13 mouse cellular contexts compared by ENCODE assay signal in genomic region chr4:85250786-85251185, GRCm38 (mm10). TPM values are rescaled to one million over a fixed set of nuclear protein-coding genes. Genes with fewer than 3 reads are reported as not detected.
DNase-seq lines count a peak whose midpoint lies in the region; ATAC-seq and TF ChIP-seq lines count a peak whose summit lies in the region.
"Had no signal": no experiment of that assay in that cellular context is flagged by ENCODE, and none has a peak within 500 bp of the region (broad histone marks: within the 10 kb centered on the region; RNA-seq: fewer than 3 reads in every experiment).

No protein-coding gene starts in this region.

- no peaks in the 10 kb centered on the region for H3K36me3 ChIP-seq in lung, embryonic 14.5 days (ENCODE audit: insufficient read depth)
- H3K36me3 ChIP-seq in forebrain, embryonic 13.5 days (ENCODE audit: poor library complexity, severe bottlenecking), result no peaks in the 10 kb centered on the region
- H3K36me3 ChIP-seq in neural tube, embryonic 13.5 days, result no peaks in the 10 kb centered on the region
- H3K36me3 ChIP-seq: embryonic facial prominence, embryonic 12.5 days; lung, embryonic 15.5 days; midbrain, embryonic 12.5 days had no signal

- no peak overlapping the region for H3K4me2 ChIP-seq in lung, embryonic 14.5 days
- H3K4me2 ChIP-seq in forebrain, embryonic 13.5 days, result no peak overlapping the region; the same call in 1 of the 2 replicates
- H3K4me2 ChIP-seq in neural tube, embryonic 13.5 days, result no peak overlapping the region
- H3K4me2 ChIP-seq: embryonic facial prominence, embryonic 12.5 days; lung, embryonic 15.5 days; midbrain, embryonic 12.5 days had no signal

- no peaks in the 10 kb centered on the region for H3K27me3 ChIP-seq in lung, embryonic 14.5 days (ENCODE audit: insufficient read depth, low read length)
- H3K27me3 ChIP-seq in forebrain, embryonic 13.5 days, result peaks cover 52% of the 10 kb centered on the region
- H3K27me3 ChIP-seq in neural tube, embryonic 13.5 days, result no peaks in the 10 kb centered on the region
- H3K27me3 ChIP-seq: embryonic facial prominence, embryonic 12.5 days; lung, embryonic 15.5 days had no signal

- no peak for TF ChIP-seq CTCF in lung, embryonic 14.5 days (IDR thresholded peaks at IDR 0.05; ENCODE audit: low read depth)

- 47% methylated on average over 2 of the region's 2 CpGs for WGBS in lung, embryonic 14.5 days
- 41% methylated on average over 2 of the region's 2 CpGs for WGBS in forebrain, embryonic 13.5 days
- WGBS in neural tube, embryonic 13.5 days, result 60% methylated on average over 2 of the region's 2 CpGs

- no peak for ATAC-seq in lung, embryonic 14.5 days (ENCODE audit: insufficient read depth)
- peak; percentile 48 for ATAC-seq in forebrain, embryonic 13.5 days
- ATAC-seq in neural tube, embryonic 13.5 days (ENCODE audit: low read depth), result peak; percentile 65

- no peak overlapping the region for H3K27ac ChIP-seq in lung, embryonic 14.5 days (ENCODE audit: low read depth)
- no peak overlapping the region for H3K27ac ChIP-seq in forebrain, embryonic 13.5 days
- 0 out of 2 replicates have a peak overlapping the region, but pooled peaks have one; percentile 6 for H3K27ac ChIP-seq in neural tube, embryonic 13.5 days (replicated peaks)
- H3K27ac ChIP-seq: embryonic facial prominence, embryonic 12.5 days; heart, adult 2 months; lung, embryonic 15.5 days; midbrain, embryonic 12.5 days had no signal

- peak; percentile 57 for DNase-seq in cerebellum, adult 11-12 months
- DNase-seq in cerebellum, adult 11 months, result no peak
- peak; percentile 27 for DNase-seq in lung, embryonic 14.5 days
- no peak for DNase-seq in lung, postnatal 10 days
- DNase-seq in lung, adult 18-20 months, result no peak
- no peak for DNase-seq in gastrocnemius, postnatal 10 days
- DNase-seq: thymus, adult 18-20 months had no signal

- H3K4me1 ChIP-seq in lung, embryonic 14.5 days (ENCODE audit: insufficient read depth), result 0 out of 2 replicates have a peak, but pooled peaks cover 6% of the 10 kb centered on the region
- H3K4me1 ChIP-seq in forebrain, embryonic 13.5 days, result peaks cover 21% of the 10 kb centered on the region
- peaks cover 30% of the 10 kb centered on the region for H3K4me1 ChIP-seq in neural tube, embryonic 13.5 days (replicated peaks)
- H3K4me1 ChIP-seq: embryonic facial prominence, embryonic 12.5 days had no signal

- no peaks in the 10 kb centered on the region for H3K9me3 ChIP-seq in lung, embryonic 14.5 days (ENCODE audit: low read depth, low read length)
- no peaks in the 10 kb centered on the region for H3K9me3 ChIP-seq in forebrain, embryonic 13.5 days (replicated peaks)
- H3K9me3 ChIP-seq in neural tube, embryonic 13.5 days, result no peaks in the 10 kb centered on the region
- H3K9me3 ChIP-seq: embryonic facial prominence, embryonic 12.5 days; lung, embryonic 15.5 days; midbrain, embryonic 12.5 days had no signal

- no peak overlapping the region for H3K9ac ChIP-seq in lung, embryonic 14.5 days
- no peak overlapping the region for H3K9ac ChIP-seq in forebrain, embryonic 13.5 days
- H3K9ac ChIP-seq in neural tube, embryonic 13.5 days, result no peak overlapping the region
- H3K9ac ChIP-seq: embryonic facial prominence, embryonic 12.5 days; lung, embryonic 15.5 days; midbrain, embryonic 12.5 days had no signal

- H3K4me3 ChIP-seq in lung, embryonic 14.5 days (ENCODE audit: low read depth, low read length), result no peak overlapping the region
- no peak overlapping the region for H3K4me3 ChIP-seq in forebrain, embryonic 13.5 days
- H3K4me3 ChIP-seq in neural tube, embryonic 13.5 days, result no peak overlapping the region
- H3K4me3 ChIP-seq: embryonic facial prominence, embryonic 12.5 days; heart, adult 2 months; lung, embryonic 15.5 days; midbrain, embryonic 12.5 days had no signal

RNA-seq across cellular contexts. Expression of gene Sh3gl2, which starts 45.9 kb away (rescaled TPM):
- 6.1 and 7.1 TPM in 2 replicates for polyA plus RNA-seq in lung, embryonic 14.5 days (2014; fragmentation: Nextera tagmentation; extraction: Ambion mirVana)
- 30.4 and 30.9 TPM in 2 replicates for polyA plus RNA-seq in forebrain, embryonic 13.5 days (2015; fragmentation: Nextera tagmentation; extraction: Ambion mirVana)
- 66.7 and 68.1 TPM in 2 replicates for polyA plus RNA-seq in neural tube, embryonic 13.5 days (2015; fragmentation: Nextera tagmentation; extraction: Ambion mirVana)
- total RNA-seq in gastrocnemius, postnatal 10 days (2021), result 1 to 10 TPM; 1.9 TPM

Comparison
In these comparisons a context has a peak if more than half of its experiments do, and no peak if none do; other contexts are left out.
1. DNase-seq: peak in cerebellum, adult 11-12 months (single experiment) and lung, embryonic 14.5 days (single experiment); none in cerebellum, adult 11 months (single experiment), lung, postnatal 10 days (single experiment), lung, adult 18-20 months (0 of 2) and gastrocnemius, postnatal 10 days (single experiment).